Mouse (Mus musculus) embryonic fibroblast, embryonic 13.5 days (primary cell): ENCODE measurements around the gene Chaf1a.

Experiments used
- CTCF ChIP-seq: IDR thresholded peaks from 2 replicates; pipeline ENCODE4 v1.5.1; 2011; ENCODE audit warnings: mild to moderate bottlenecking, control low read depth, low read length, moderate library complexity, borderline replicate concordance; ENCODE audit not compliant: insufficient read depth
- POLR2A ChIP-seq: IDR thresholded peaks from 2 replicates; pipeline ENCODE4 v1.6.1; 2011; ENCODE audit warnings: low read depth, mild to moderate bottlenecking, control low read depth, low read length, moderate library complexity

DNA sequence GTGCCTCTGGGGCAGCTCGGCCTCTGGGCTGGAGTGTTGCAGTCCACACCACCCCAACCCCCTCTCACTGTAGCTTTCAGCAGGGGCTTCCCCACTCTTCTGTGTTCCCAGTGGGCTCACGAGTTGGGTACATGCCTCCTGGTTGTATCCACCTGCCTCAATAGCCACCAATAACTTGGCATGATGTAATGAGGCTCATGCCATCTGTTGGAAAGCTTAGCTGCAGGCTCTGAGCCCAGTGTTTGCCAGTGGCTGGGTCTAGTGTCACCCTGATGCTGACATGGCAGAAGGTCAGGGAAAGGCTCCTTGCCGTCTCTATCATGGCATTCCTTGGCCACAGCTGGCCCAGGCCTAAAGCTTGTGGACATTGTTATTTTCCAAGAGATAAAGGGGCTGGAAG is 60.6 kb downstream of the Chaf1a start:
- TF ChIP-seq POLR2A = no peak
- no peak for TF ChIP-seq CTCF
